Mouse (Mus musculus): ENCODE measurements around the gene Gm3376. TPM values are rescaled to one million over a fixed set of nuclear protein-coding genes. Genes with fewer than 3 reads are reported as not detected.
"Not testable (repeated sequence)": the region's sequence is repeated elsewhere in the genome, so short reads cannot be mapped to it uniquely, and the experiment has no call there.

Gm3376 gene
- total RNA-seq (2014; rRNA removed) (0.23 TPM in 1 of 2 replicates, not detected in the other), polyA plus RNA-seq (2015; fragmentation: Nextera tagmentation; extraction: Ambion mirVana) (not detected in 2 replicates)

DNA sequence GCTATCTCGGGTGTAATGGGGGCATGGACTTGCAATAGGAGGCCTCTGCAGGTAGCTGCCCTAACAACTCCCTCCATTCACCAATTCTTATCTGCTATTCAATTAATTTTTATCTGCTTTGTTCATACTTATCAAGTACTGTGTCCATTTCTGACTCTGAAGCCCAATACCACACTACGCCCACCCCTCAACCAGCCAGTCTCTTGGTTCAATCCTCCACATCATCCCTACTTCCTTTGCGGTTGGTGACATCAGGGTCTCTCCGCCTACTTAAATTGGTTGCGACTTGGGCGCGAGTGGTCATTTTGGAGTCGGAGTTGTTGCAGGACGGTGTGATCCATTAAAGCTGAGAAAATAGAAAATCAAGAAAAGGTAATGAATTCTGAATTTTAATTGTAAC, at the start of gene Gm3376:
Gene Gm3376, plus strand, starts transcription at position 301 of the 400 bp plus-strand sequence.
- H3K27me3 ChIP-seq (ENCODE audit: insufficient read depth, low read length); H3K4me1 ChIP-seq (ENCODE audit: insufficient read depth); H3K4me2 ChIP-seq (ENCODE audit: low read depth); H3K36me3 ChIP-seq (ENCODE audit: insufficient read depth); H3K27ac ChIP-seq (ENCODE audit: low read depth, low read length); H3K9me3 ChIP-seq (ENCODE audit: low read length); H3K4me3 ChIP-seq (ENCODE audit: low read depth, low read length); DNase-seq; H3K9ac ChIP-seq; ATAC-seq: not testable (repeated sequence)
- WGBS: no CpG with 5 or more reads among the region's 9 CpGs
